Mouse (Mus musculus) left cerebral cortex, adult 2 months (tissue): Measurements from ENCODE around the gene Nrp1. TPM values are rescaled to one million over a fixed set of nuclear protein-coding genes. Genes with fewer than 3 reads are reported as not detected.

Source experiments
- DNase-seq, 2 experiments: peaks; one replicate each; pipeline ENCODE4 v3.0.0; 2021 to 2022; ENCODE audit warnings: low spot score in 2 of 2, mixed read lengths in 1 of 2; ENCODE audit errors: extremely low spot score in 1 of 2
- H3K27ac ChIP-seq: fragments of 200-600 bp; 2 replicates; pipeline ENCODE4 v1.8.1; 2022
- H3K4me3 ChIP-seq: fragments of 200-600 bp; 2 replicates; pipeline ENCODE4 v1.8.1; 2022
- CTCF ChIP-seq: fragments of 200-600 bp; IDR thresholded peaks from 2 replicates; pipeline ENCODE4 v1.8.1; 2022; ENCODE audit warnings: antibody characterized with exemption, mild to moderate bottlenecking, moderate library complexity
- intact Hi-C: fragments of 180-260 bp; cut with DNase I; formaldehyde crosslinking; loops from one replicate; pipeline ENCODE4 v1.15.1; 2025
- total RNA-seq, 2 experiments: library from RNA; stranded (reverse); gene quantifications; 2 replicates each; pipeline ENCODE4 v1.2.3; 2021

Nrp1 gene
- total RNA-seq, 2 experiments from 2014 or later: 27.5 to 29.2 TPM

GRCm38 (mm10) chr8:128476206-128476605, 117.8 kb downstream of the Nrp1 start:
- DNase-seq: no peak
- intact Hi-C loops: no loop called here
- no peak for TF ChIP-seq CTCF
- Histone ChIP-seq H3K4me3 (no peak overlapping the region), H3K27ac (no peak overlapping the region)

GRCm38 (mm10) chr8:128478017-128478416, 119.6 kb downstream of the Nrp1 start:
- Histone ChIP-seq H3K4me3 (no peak overlapping the region), H3K27ac (no peak overlapping the region)
- intact Hi-C loops: no loop called here
- DNase-seq: no peak
- TF ChIP-seq CTCF: no peak

DNA sequence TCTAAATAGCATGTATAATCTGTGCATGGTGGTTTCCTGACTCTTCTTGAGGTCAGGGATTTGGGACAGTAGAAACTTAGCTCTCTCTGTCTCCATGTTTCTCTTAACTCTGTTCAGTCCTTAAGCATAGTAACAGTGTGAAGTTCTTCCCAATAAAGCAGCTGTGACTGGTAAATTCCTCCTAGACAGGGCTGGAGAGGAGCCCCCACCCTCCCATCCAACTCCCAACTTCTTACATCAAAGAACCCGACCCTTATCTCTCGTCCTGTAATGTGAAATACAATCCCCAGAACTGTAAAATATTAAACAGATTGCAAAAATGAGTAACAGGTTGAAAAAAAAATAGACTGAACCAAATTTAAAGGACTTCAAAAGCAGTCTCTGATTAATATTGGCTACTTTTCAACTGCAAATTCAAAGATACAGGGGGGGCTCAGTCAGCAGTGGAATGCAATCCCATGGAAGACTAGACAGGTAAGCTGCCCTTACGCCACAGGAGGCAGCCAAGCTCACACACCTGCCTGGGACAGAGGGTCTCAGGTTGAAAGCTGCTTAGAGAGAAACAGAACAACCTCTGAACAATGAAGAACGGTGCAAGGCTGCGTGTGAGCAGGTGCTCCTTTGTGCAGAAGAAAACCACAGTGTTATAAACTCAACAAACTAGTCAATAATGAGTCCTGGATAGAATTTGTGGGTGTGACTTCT, 121.1 kb downstream of the Nrp1 start:
- no peak for TF ChIP-seq CTCF
- DNase-seq: no peak
- Histone ChIP-seq H3K4me3 (no peak overlapping the region), H3K27ac (no peak overlapping the region)
- intact Hi-C loops: loop anchor here (10.0 kb wide), 1 partner anchor 1485 kb away; no protein-coding TSS in a partner anchor

DNA sequence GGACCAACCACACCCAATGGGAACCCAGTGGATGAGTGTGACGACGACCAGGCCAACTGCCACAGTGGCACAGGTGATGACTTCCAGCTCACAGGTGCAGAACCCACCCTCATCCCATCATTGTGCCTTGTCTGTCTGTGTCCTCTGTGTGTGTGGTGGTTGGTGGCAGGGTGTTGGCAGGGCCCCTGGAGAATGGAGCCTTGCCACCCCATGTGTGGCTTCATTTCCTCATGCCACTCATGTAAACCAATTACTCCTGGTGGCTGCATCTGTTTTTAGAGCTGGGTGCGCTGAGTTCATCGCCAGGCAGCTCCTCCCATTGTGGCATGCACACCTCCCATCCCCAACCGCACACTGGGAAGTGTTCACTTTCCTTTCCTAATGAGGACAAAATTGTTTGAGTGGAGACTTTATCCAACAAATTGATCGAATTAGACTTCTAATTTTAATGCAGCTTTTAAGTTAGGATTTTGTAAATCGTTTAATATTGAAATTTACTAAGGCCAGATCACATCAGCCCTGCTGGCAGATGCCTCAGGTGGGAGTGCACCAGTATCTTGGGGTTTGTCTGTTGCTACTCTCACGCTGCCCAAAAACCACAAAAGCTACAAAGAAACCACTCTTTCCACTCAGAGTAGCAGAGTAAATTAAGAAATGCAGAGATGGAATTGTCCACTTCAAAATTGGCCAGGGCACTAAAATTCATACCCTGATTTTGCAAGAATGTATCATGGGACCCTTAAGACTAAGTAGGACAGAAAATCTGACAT, 122.7 kb downstream of the Nrp1 start:
- intact Hi-C loops: loop anchor here (10.0 kb wide), 1 partner anchor 1486 kb away; no protein-coding TSS in a partner anchor
- H3K4me3 ChIP-seq: no peak overlapping the region
- no peak for TF ChIP-seq CTCF
- no peak overlapping the region for H3K27ac ChIP-seq
- DNase-seq: no peak

- H3K27ac ChIP-seq: no peak overlapping the region
- intact Hi-C loops: loop anchor here (10.0 kb wide), 1 partner anchor 1489 kb away; no protein-coding TSS in a partner anchor
- no peak for DNase-seq
- no peak for TF ChIP-seq CTCF
- no peak overlapping the region for H3K4me3 ChIP-seq
Observed at GRCm38 (mm10) chr8:128483344-128483743, 124.9 kb downstream of the Nrp1 start.

DNA sequence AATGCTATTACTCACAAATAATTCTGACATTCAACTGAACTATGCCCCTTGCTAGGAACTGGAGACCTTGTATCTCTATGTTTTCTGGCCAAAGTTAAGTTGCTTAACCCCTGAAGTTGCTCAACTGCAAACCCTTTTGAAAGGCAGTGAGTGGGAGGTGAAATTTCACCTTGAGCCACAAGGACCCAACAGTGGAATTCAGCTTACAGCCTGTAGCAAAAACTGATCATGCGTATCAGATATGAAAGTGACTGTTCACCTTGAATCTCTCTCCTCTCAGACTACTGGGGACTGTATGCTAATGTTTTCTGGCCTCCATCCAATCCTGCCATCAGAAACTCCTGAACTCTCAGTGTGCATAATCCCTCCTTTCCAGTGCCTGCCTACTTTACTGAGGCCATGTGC, 126.3 kb downstream of the Nrp1 start:
- H3K4me3 ChIP-seq: no peak overlapping the region
- intact Hi-C loops: loop anchor here (10.0 kb wide), 1 partner anchor 1490 kb away; no protein-coding TSS in a partner anchor
- no peak for DNase-seq
- H3K27ac ChIP-seq: no peak overlapping the region
- no peak for TF ChIP-seq CTCF

DNA sequence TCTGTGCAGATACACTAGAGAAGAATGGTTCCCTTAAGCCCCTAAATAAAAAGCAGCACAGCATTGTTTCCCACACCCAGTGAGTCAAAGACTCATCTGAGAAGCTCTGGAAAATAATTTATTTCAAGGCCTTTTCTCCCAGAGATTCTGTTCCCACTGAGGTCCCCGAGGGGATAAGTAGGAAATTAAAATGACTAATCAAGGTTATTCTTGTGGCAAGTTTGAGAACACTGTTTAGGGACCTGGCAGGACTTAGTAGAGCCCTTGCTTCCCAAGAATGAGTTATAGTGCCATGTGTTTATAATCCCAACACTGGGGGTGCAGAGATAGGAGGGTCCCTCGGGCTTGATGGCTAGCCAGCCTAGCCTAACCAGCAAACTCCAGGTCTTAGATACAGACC, 127.6 kb downstream of the Nrp1 start:
- intact Hi-C loops: loop anchor here (10.0 kb wide), 1 partner anchor 1491 kb away; no protein-coding TSS in a partner anchor
- DNase-seq: no peak
- no peak for TF ChIP-seq CTCF
- Histone ChIP-seq H3K27ac (no peak overlapping the region), H3K4me3 (no peak overlapping the region)

- H3K4me3 ChIP-seq: no peak overlapping the region
- no peak for DNase-seq
- no peak for TF ChIP-seq CTCF
- intact Hi-C loops: loop anchor here (10.0 kb wide), 1 partner anchor 1493 kb away; no protein-coding TSS in a partner anchor
- H3K27ac ChIP-seq: no peak overlapping the region
Observed at GRCm38 (mm10) chr8:128487966-128488931, 129.8 kb downstream of the Nrp1 start.

GRCm38 (mm10) chr8:128489351-128489750, 130.9 kb downstream of the Nrp1 start:
- Histone ChIP-seq H3K27ac (no peak overlapping the region), H3K4me3 (no peak overlapping the region)
- intact Hi-C loops: loop anchor here (10.0 kb wide), 1 partner anchor 1495 kb away; no protein-coding TSS in a partner anchor
- no peak for TF ChIP-seq CTCF
- no peak for DNase-seq

- peak; percentile 47 to 51 for DNase-seq
- intact Hi-C loops: loop anchor here (1.0 to 5.0 kb wide), 4 partner anchors 129 to 1301 kb away; no protein-coding TSS in a partner anchor
- Histone ChIP-seq H3K4me3 (no peak overlapping the region), H3K27ac (no peak overlapping the region)
- TF ChIP-seq CTCF: peak; percentile 75
Observed at GRCm38 (mm10) chr8:128491126-128492067, 133.0 kb downstream of the Nrp1 start.
